Mouse (Mus musculus) stomach, embryonic 16.5 days (tissue): ENCODE results near the gene Creb3l1. TPM values are rescaled to one million over a fixed set of nuclear protein-coding genes. Genes with fewer than 3 reads are reported as not detected.

Source experiments
- ATAC-seq: fragments of 200-750 bp; cut with Nextera tagmentation; 2 replicates; pipeline ENCODE4 v1.8.0; 2017; ENCODE audit warnings: moderate number of reproducible peaks, moderate TSS enrichment; ENCODE audit not compliant: insufficient read depth, low FRiP score
- H3K27ac ChIP-seq: fragments of 300-500 bp; sonication (generic); 2 replicates; pipeline ENCODE4 v1.5.1; 2014; ENCODE audit warnings: low read length
- H3K27me3 ChIP-seq: fragments of 300-500 bp; sonication (generic); 2 replicates; pipeline ENCODE4 v1.6.1; 2014; ENCODE audit warnings: low read length, control low read depth, mixed read lengths; ENCODE audit not compliant: control insufficient read depth, insufficient read depth
- H3K36me3 ChIP-seq: fragments of 300-500 bp; sonication (generic); 2 replicates; pipeline ENCODE4 v1.6.1; 2014; ENCODE audit warnings: low read length; ENCODE audit not compliant: control insufficient read depth, insufficient read depth
- H3K4me1 ChIP-seq: fragments of 300-500 bp; sonication (generic); 2 replicates; pipeline ENCODE4 v1.6.1; 2014; ENCODE audit warnings: low read length, control low read depth, mixed read lengths; ENCODE audit not compliant: control insufficient read depth, insufficient read depth
- H3K4me2 ChIP-seq: fragments of 300-500 bp; sonication (generic); 2 replicates; pipeline ENCODE4 v1.6.1; 2014; ENCODE audit warnings: low read depth, low read length, mixed read lengths
- H3K4me3 ChIP-seq: fragments of 300-500 bp; sonication (generic); replicated peaks from 2 replicates; pipeline ENCODE4 v1.5.1; 2014; ENCODE audit warnings: mild to moderate bottlenecking, low read length
- H3K9ac ChIP-seq: fragments of 300-500 bp; sonication (generic); 2 replicates; pipeline ENCODE4 v1.6.1; 2014; ENCODE audit warnings: low read length
- H3K9me3 ChIP-seq: fragments of 300-500 bp; sonication (generic); replicated peaks from 2 replicates; pipeline ENCODE4 v1.6.1; 2016; ENCODE audit warnings: low read length, control low read depth; ENCODE audit not compliant: control insufficient read depth
- WGBS: fragments of 180-500 bp; shearing (Covaris S2); extraction: QIAGEN DNeasy Blood & Tissue Kit; methylation state at CpG from one replicate; pipeline ENCODE4 v1.1.7; 2014; 5-methylcytosine and 5-hydroxymethylcytosine counted together
- polyA plus RNA-seq: library from polyadenylated mRNA; unstranded; fragments of >200 nt; fragmentation: Nextera tagmentation; extraction: Ambion mirVana; gene quantifications from 2 replicates; pipeline ENCODE4 v1.2.1, GENCODE M21; 2015

The Creb3l1 gene
- polyA plus RNA-seq, result 21.7 and 24.5 TPM in 2 replicates

DNA sequence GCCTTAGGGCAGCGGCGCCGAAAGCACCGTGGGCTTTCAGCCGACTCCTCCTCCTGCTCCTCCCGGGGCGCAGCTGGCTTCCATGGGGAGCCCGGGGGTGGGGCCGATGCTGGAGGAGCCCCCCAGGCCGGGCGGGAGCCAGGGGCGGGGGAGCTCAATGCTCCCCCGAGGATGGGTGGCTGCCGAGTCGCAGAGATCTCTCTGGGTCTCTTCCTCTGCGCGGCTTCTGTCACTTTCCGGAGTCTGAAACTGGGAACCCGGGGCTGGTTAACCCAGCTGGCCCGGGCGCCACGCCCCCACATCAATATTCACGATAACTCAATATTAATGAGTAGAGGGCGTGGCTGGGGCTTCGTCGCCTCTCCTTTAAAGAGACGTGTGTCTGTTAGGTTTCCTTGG, at the start of gene Creb3l1:
Gene Creb3l1, minus strand, starts transcription at position 229 of the 399 bp plus-strand sequence.
- Histone ChIP-seq H3K9me3 (no peaks in the 10 kb centered on the region), H3K4me1 (peaks cover 25% of the 10 kb centered on the region), H3K27ac (peak within 1 kb of the TSS; percentile 86), H3K4me2 (peak within 1 kb of the TSS; percentile 77), H3K9ac (peak within 1 kb of the TSS; percentile 83), H3K27me3 (no peaks in the 10 kb centered on the region), H3K4me3 (peak within 1 kb of the TSS; percentile 73), H3K36me3 (no peaks in the 10 kb centered on the region)
- 0 out of 2 replicates have a peak, but pooled peaks have one; percentile 22 for ATAC-seq
- under 1% methylated on average over 26 of the region's 27 CpGs for WGBS

GRCm38 (mm10) chr2:92071143-92071542, 46.8 kb upstream of the Creb3l1 start:
- 75% methylated on average over 4 of the region's 4 CpGs for WGBS
- ATAC-seq, result no peak
- Histone ChIP-seq H3K4me1 (no peaks in the 10 kb centered on the region), H3K4me2 (no peak overlapping the region), H3K36me3 (no peaks in the 10 kb centered on the region), H3K27ac (no peak overlapping the region), H3K27me3 (no peaks in the 10 kb centered on the region), H3K9ac (no peak overlapping the region), H3K4me3 (no peak overlapping the region), H3K9me3 (no peaks in the 10 kb centered on the region)

DNA sequence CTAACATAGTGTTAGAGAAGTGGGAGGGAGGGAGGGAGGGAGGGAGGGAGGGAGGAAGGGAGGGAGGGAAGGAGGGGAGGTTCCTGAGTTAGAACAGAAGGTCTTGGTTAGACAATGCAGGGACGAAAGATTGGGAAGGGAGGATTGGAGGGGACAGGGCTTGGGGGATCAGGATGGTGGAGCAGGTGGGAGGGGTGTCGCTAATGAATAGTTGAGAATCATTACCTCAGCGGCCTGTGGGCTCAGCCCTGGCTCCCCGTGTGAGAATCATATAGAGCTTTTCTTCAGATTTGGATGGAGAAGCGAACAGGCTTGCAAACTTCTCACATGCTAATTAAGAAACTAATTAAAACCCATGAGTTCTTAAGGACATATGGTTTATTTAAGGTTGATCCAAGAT, 45.3 kb upstream of the Creb3l1 start:
- ATAC-seq, result no peak
- WGBS, result 67% methylated on average over 5 of the region's 5 CpGs

GRCm38 (mm10) chr2:92067600-92067999, 43.3 kb upstream of the Creb3l1 start:
- Histone ChIP-seq H3K4me2 (no peak overlapping the region), H3K9ac (no peak overlapping the region), H3K9me3 (no peaks in the 10 kb centered on the region), H3K4me1 (no peaks in the 10 kb centered on the region), H3K27me3 (no peaks in the 10 kb centered on the region), H3K4me3 (no peak overlapping the region), H3K36me3 (no peaks in the 10 kb centered on the region), H3K27ac (no peak overlapping the region)
- WGBS, result 44% methylated on average over 3 of the region's 3 CpGs
- no peak for ATAC-seq

More for the DNA sequence above, 45.3 kb upstream of the Creb3l1 start:
- Histone ChIP-seq H3K27ac (no peak overlapping the region), H3K9ac (no peak overlapping the region), H3K4me2 (no peak overlapping the region), H3K27me3 (no peaks in the 10 kb centered on the region), H3K9me3 (no peaks in the 10 kb centered on the region), H3K4me3 (no peak overlapping the region), H3K36me3 (no peaks in the 10 kb centered on the region), H3K4me1 (no peaks in the 10 kb centered on the region)

GRCm38 (mm10) chr2:92066899-92067298, 42.6 kb upstream of the Creb3l1 start:
- no peak overlapping the region for H3K4me3 ChIP-seq
- H3K9me3 ChIP-seq, result no peaks in the 10 kb centered on the region
- no peaks in the 10 kb centered on the region for H3K4me1 ChIP-seq
- no peak for ATAC-seq
- H3K9ac ChIP-seq, result no peak overlapping the region
- no peak overlapping the region for H3K27ac ChIP-seq
- H3K36me3 ChIP-seq, result no peaks in the 10 kb centered on the region
- H3K27me3 ChIP-seq, result no peaks in the 10 kb centered on the region
- H3K4me2 ChIP-seq, result no peak overlapping the region
- 57% methylated on average over 1 of the region's 1 CpGs for WGBS

GRCm38 (mm10) chr2:92065938-92066337, 41.6 kb upstream of the Creb3l1 start:
- Histone ChIP-seq H3K27me3 (no peaks in the 10 kb centered on the region), H3K4me2 (no peak overlapping the region), H3K4me3 (no peak overlapping the region), H3K9ac (no peak overlapping the region), H3K27ac (no peak overlapping the region), H3K9me3 (no peaks in the 10 kb centered on the region), H3K36me3 (no peaks in the 10 kb centered on the region), H3K4me1 (no peaks in the 10 kb centered on the region)
- ATAC-seq, result no peak
- 54% methylated on average over 6 of the region's 6 CpGs for WGBS

DNA sequence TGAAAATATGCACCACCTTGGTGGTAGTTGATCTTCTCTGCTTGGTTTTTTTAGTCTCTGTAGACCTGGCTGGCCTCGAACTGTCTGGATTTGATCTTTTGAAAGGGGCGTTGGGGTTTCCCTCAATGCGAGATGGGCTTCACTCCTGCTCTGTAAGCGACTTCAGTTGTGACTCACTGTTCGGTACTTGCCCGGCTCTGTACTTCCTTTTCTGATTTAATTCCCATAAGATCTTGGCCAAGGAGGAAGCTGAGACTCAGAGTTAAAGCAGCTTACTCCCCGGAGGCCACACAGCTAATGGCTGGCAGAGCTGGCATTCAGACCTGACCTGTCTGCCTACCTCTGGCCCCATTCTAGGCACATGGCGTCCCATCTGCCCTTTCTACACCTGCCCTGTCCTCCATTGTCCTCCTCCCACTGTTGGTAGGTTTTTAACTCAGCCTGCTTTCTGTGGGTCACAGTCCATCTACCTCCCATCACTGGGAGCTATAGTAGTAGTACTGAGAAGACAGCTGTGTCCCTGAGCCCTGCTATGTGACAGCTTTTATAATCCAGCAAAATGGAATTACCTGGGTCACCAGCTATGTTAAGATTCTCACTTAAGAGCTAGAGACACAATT, 41.1 kb upstream of the Creb3l1 start:
- Histone ChIP-seq H3K27me3 (peaks cover 1% of the 10 kb centered on the region), H3K4me1 (no peaks in the 10 kb centered on the region), H3K27ac (no peak overlapping the region), H3K36me3 (no peaks in the 10 kb centered on the region), H3K4me2 (no peak overlapping the region), H3K4me3 (no peak overlapping the region), H3K9me3 (no peaks in the 10 kb centered on the region), H3K9ac (no peak overlapping the region)
- WGBS, result 75% methylated on average over 8 of the region's 8 CpGs
- ATAC-seq, result no peak

DNA sequence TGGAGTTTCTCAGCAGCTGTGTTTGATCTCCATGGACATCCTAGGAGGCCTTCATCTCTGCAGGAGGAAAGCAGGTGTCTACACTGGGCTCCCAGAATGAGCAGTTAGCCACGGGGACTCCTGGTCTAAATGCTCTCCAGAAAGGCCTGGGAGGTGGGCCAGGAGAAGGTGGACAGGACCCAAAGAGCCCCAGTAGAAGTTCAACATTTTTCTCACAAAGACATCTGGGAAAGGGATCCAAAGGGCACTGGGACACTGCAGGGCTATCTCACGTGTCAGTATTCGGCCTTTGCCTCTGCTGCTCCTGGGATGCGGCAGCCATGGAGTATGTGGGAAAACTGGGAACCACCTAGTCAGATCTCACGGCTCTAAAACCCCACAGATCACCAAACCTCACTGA, 38.8 kb upstream of the Creb3l1 start:
- Histone ChIP-seq H3K4me1 (peaks cover 11% of the 10 kb centered on the region), H3K27me3 (peaks cover 13% of the 10 kb centered on the region), H3K4me3 (no peak overlapping the region), H3K9me3 (no peaks in the 10 kb centered on the region), H3K9ac (no peak overlapping the region), H3K36me3 (no peaks in the 10 kb centered on the region), H3K4me2 (no peak overlapping the region), H3K27ac (no peak overlapping the region)
- WGBS, result 61% methylated on average over 5 of the region's 5 CpGs
- ATAC-seq, result no peak

GRCm38 (mm10) chr2:92061337-92061736, 37.0 kb upstream of the Creb3l1 start:
- H3K4me2 ChIP-seq, result no peak overlapping the region
- no peak overlapping the region for H3K27ac ChIP-seq
- H3K9me3 ChIP-seq, result no peaks in the 10 kb centered on the region
- no peak for ATAC-seq
- no peak overlapping the region for H3K9ac ChIP-seq
- H3K4me3 ChIP-seq, result no peak overlapping the region
- WGBS, result 84% methylated on average over 5 of the region's 5 CpGs
- peaks cover 13% of the 10 kb centered on the region for H3K27me3 ChIP-seq
- H3K4me1 ChIP-seq, result peaks cover 11% of the 10 kb centered on the region
- H3K36me3 ChIP-seq, result no peaks in the 10 kb centered on the region
